Mouse (Mus musculus): ENCODE results near the gene Ntn1.

DNA sequence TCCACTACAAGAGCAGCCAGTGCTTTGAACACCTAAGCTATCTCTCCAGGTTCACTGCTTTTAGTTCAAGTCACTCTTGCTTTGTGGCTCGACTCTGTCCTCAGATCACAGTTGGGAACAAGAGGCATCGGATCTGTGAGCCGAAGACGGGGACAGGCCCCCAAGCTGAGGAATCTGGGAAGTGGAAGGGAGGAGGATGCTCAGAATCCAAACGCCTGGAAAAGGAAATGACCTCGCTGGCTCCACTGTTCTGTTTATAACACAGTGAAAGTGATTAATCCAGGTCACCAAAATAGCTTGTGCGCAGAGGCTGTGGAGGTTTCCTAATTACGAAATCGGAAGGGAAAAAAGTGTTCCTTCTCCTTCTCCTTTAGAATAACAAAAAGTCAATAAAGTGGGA, 56.4 kb downstream of the Ntn1 start:
- TF ChIP-seq CTCF (IDR thresholded peaks at IDR 0.05; ENCODE audit: extremely low read depth, insufficient read length, insufficient replicate concordance, low read depth, low read length), result no peak
- TF ChIP-seq POLR2A (IDR thresholded peaks at IDR 0.05; ENCODE audit: low read depth, low read length), result no peak

Data from small intestine, adult 2 months (tissue).